Mouse (Mus musculus) cerebellum, postnatal 4 days (tissue): Measurements from ENCODE around the gene Ube2u.
A peak's percentile ranks its signal among the peaks of the same experiment; 100 is the strongest.
"Not testable (repeated sequence)": the region's sequence is repeated elsewhere in the genome, so short reads cannot be mapped to it uniquely, and the experiment has no call there.

Source experiments
- DNase-seq, 2 experiments: peaks; one replicate each; pipeline ENCODE4 v3.0.0; 2022; ENCODE audit warnings: low spot score in 2 of 2, mixed read lengths in 1 of 2

The Ube2u gene

GRCm38 (mm10) chr4:100478592-100479321, at the start of gene Ube2u:
TSS of gene Ube2u (plus strand) at chr4:100478849.
- peak in 1 of 2 experiments; percentile 41 for DNase-seq

- DNase-seq = no peak
These were observed 49.2 kb upstream of the Ube2u start for GRCm38 (mm10) chr4:100429371-100429900.

GRCm38 (mm10) chr4:100435281-100436168, 43.1 kb upstream of the Ube2u start:
- no peak for DNase-seq

- no peak for DNase-seq
These were observed 42.5 kb upstream of the Ube2u start for GRCm38 (mm10) chr4:100436169-100436547.

- no peak for DNase-seq
These were observed 31.8 kb upstream of the Ube2u start for GRCm38 (mm10) chr4:100446897-100447296.

- no peak for DNase-seq
These were observed 16.0 kb upstream of the Ube2u start for GRCm38 (mm10) chr4:100462493-100463120.

GRCm38 (mm10) chr4:100488447-100488846, 9.8 kb downstream of the Ube2u start:
- no peak for DNase-seq

DNA sequence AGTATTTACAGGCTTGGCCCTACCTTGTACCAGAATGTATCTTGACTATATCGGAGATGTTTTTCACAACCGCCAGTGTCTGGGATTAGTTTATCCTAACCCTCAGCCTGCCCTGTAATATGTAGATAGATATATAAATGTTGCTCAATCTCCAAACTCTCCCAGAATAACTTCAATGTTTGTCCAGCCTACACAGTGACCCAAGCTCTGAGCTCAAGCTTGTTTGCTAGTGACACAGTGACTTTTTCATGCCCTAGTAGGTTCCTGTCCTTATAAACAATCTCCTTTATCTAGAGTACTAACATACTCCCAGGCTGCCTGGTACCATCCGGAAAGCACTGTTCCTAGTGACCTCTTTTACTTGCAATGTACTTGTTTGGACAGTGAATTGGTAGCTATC, 16.5 kb downstream of the Ube2u start:
- no peak for DNase-seq

GRCm38 (mm10) chr4:100496521-100496920, 17.9 kb downstream of the Ube2u start:
- DNase-seq = no peak

DNA sequence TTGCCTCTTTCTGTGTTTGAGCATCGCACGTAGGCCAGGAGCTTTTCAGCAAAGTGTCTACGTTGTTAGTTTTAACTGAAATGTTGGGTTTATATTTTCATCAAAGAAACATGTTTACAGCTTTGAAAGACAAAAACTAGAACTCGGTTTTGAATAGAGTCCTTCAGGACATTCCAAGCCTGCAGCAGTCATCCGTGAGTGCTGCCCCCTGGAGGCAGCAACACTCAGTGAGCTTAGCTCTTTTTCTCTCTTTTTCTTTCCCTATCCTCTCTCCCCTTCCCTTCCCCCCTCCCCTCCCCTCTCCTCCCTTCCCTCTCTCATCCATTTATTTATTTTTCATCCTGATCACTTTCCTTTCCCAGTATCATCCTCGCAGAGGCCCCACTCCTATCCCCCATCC, 19.5 kb downstream of the Ube2u start:
- DNase-seq = peak in 1 of 2 experiments; percentile 29

GRCm38 (mm10) chr4:100499037-100499601, 20.5 kb downstream of the Ube2u start:
- not testable (repeated sequence) for DNase-seq

DNA sequence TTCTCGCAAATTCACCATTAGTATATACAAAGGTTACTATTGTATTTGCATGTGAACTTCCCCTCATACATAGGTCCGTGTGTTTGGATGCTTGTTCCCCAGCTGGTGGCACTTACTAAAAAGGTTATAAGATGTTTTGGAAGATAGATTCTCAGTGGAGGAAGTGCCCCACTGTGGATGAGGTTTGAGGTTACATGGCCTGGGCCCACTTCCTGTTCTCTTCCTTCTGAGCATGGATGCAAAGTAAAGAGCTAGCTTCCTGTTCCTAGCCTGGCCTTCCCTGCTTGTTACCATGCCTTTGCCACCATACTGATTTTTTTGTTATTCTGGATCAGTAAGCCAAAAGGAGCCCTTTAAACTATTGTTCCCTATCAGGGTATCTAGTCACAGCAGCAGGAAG, 24.7 kb downstream of the Ube2u start:
- no peak for DNase-seq

DNA sequence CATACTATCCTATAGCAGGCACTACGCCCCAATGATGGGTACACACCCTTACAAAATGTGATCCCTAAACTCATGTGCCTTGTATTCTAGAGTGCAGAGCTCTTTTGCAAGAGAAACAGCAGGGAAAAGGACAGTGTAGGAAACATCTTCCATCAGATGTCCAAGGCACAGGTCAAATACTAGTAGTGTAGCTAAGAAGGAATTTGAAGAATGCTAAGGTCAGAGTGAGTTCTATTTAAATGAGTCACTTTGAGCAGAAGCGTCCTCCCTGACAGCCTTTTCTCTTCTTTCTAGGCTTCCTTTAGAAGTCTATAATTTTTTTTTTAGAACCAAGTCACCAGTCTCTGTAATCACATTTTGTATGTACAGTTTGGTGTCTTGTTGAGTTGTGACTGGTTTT, 39.0 kb downstream of the Ube2u start:
- no peak for DNase-seq

DNA sequence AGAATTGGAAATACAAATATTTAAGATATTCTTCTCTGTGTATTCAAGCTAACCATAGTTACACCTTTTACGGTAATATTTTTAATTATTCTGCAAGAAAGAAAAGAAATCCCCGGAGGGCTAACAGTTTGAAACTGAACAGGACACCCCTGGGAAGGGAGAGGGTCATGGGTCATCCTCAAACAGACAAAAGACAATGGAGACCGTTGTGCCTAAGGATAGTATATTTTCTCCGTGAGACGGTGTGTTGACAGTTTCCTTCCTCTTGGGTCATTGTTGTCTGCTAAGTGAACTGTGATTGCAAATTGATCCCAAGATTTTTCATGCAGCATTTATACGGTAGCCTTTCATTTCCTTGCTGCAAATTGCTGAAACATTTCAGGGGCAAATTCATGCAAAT, 43.9 kb downstream of the Ube2u start:
- no peak for DNase-seq

DNA sequence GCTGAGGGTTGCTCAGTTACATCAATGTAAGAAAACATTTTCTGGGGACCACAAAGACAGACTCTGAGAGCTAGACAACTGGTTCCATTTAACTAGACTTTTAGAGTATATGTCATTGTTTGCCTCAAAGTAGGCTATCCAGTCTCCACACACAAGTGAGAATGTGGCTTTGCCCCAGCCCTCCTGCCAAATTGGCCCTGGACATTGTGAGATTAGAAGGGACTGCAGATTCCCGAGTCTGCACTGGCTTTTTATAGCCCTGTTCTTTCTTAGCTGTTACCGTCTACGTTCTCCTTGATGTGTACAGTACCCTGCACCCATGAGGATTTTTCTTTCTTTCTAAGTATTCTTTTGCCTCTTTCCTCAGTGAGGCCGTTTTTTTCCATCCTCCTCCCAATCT, 46.1 kb downstream of the Ube2u start:
- no peak for DNase-seq

GRCm38 (mm10) chr4:100526296-100526695, 47.6 kb downstream of the Ube2u start:
- no peak for DNase-seq

- DNase-seq = no peak
These were observed 48.4 kb downstream of the Ube2u start for GRCm38 (mm10) chr4:100527086-100527485.

DNA sequence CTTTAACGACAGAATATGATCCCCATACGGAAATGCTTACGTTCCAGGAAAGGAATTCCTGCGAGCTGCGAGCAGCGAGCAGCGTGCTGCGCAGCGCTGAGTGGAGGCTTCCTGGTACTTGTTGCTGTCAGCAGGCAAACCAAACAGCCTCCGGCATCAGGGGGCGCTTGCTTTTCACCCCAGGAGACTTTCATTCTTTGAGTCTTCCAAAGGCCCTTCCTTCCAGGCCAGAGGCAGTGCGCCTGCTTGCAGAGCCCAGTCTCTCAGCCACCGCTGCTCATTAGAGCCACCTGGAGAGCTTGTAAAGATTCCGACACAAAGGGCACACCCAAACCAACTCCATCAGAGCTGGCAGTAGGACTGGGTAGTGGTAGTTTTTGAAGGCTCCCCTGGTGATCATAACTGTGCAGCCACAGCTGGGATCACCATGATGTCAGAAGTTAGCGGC, 48.9 kb downstream of the Ube2u start:
- no peak for DNase-seq

DNA sequence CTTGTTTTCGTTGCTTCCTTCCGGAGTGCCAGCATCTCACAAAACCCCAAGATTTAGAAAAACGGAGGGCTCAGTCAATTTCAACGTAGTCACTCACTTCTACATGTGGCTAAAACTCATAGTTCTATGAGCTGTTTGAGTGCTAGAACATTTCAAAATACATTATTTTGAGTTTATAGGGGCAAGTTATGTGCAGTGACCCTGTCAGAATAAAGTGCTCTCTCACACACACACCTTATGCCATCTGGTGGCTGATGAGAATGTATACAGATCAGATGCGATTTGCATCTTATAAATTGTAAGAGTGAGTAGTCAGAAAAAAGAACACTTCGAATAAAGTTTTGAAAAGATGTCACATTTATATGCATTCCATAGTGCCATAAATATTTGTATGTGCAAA, 55.0 kb downstream of the Ube2u start:
- DNase-seq = no peak

DNA sequence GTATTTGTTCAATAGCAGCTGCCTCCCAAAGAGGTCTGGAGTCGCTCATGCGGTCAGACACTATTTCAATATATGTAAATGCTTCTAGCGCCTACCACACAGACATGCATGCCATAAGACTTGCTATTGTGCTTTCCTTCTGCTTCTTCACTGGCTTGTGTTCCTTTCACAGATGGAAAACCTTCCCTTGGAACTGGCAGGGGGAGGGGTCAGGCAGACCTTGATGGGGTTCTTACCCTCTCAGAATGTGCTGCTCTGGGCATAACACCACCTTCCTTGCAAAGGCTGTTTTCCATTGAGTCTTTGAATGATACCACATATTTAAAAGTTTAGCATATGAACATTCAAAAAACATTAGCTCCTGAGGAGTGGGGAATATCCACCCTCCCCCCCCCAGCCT, 56.3 kb downstream of the Ube2u start:
- no peak for DNase-seq

- peak in 1 of 2 experiments; percentile 44 for DNase-seq
These were observed 59.2 kb downstream of the Ube2u start for GRCm38 (mm10) chr4:100537898-100538297.

GRCm38 (mm10) chr4:100539483-100539882, 60.8 kb downstream of the Ube2u start:
- no peak for DNase-seq
